Mouse (Mus musculus): ENCODE measurements around the gene Dazap1. TPM values are rescaled to one million over a fixed set of nuclear protein-coding genes. Genes with fewer than 3 reads are reported as not detected.
A peak's percentile ranks its signal among the peaks of the same experiment; 100 is the strongest.

The Dazap1 gene
- polyA plus RNA-seq, 1 experiment from 2014 or later, result 36.4 TPM

- Histone ChIP-seq H3K27me3 (replicated peaks) (no peaks in the 10 kb centered on the region), H3K4me2 (peak overlapping the region; percentile 100), H3K36me3 (peaks cover 40% of the 10 kb centered on the region), H3K4me1 (peaks cover 43% of the 10 kb centered on the region), H3K4me3 (peak overlapping the region; percentile 70), H3K9ac (peak overlapping the region; percentile 88), H3K27ac (replicated peaks) (peak overlapping the region; percentile 98), H3K9me3 (no peaks in the 10 kb centered on the region)
- WGBS, result 2% methylated on average over 19 of the region's 19 CpGs
- no peak for ATAC-seq (ENCODE audit: extremely low read depth, insufficient number of reproducible peaks, low FRiP score, low TSS enrichment)
Observed at GRCm38 (mm10) chr10:80259861-80260641, 1.2 kb upstream of the Dazap1 start.

- WGBS, result under 1% methylated on average over 14 of the region's 14 CpGs
- H3K4me1 ChIP-seq, result peaks cover 49% of the 10 kb centered on the region
- H3K36me3 ChIP-seq, result peaks cover 25% of the 10 kb centered on the region
- H3K27me3 ChIP-seq (replicated peaks), result no peaks in the 10 kb centered on the region
- peak overlapping the region; percentile 70 for H3K4me3 ChIP-seq
- H3K27ac ChIP-seq (replicated peaks), result peak overlapping the region; percentile 98
- H3K9ac ChIP-seq, result peak overlapping the region; percentile 81
- H3K4me2 ChIP-seq, result peak overlapping the region; percentile 100
- ATAC-seq (ENCODE audit: extremely low read depth, insufficient number of reproducible peaks, low FRiP score, low TSS enrichment), result peak; percentile 59
- H3K9me3 ChIP-seq, result no peaks in the 10 kb centered on the region
Observed at GRCm38 (mm10) chr10:80261585-80261968, 291 bp downstream of the Dazap1 start.

GRCm38 (mm10) chr10:80262169-80262568, 883 bp downstream of the Dazap1 start:
- Histone ChIP-seq H3K9ac (peak overlapping the region; percentile 81), H3K4me1 (peaks cover 55% of the 10 kb centered on the region), H3K27me3 (replicated peaks) (no peaks in the 10 kb centered on the region), H3K9me3 (no peaks in the 10 kb centered on the region), H3K36me3 (peaks cover 22% of the 10 kb centered on the region), H3K27ac (replicated peaks) (peak overlapping the region; percentile 98), H3K4me3 (peak overlapping the region; percentile 70), H3K4me2 (peak overlapping the region; percentile 100)
- WGBS, result 74% methylated on average over 12 of the region's 12 CpGs
- ATAC-seq (ENCODE audit: extremely low read depth, insufficient number of reproducible peaks, low FRiP score, low TSS enrichment), result no peak

GRCm38 (mm10) chr10:80262776-80263365, 1.6 kb downstream of the Dazap1 start:
- Histone ChIP-seq H3K4me3 (no peak overlapping the region), H3K9me3 (no peaks in the 10 kb centered on the region), H3K4me1 (peaks cover 62% of the 10 kb centered on the region), H3K4me2 (no peak overlapping the region), H3K9ac (no peak overlapping the region), H3K27ac (replicated peaks) (no peak overlapping the region), H3K36me3 (peaks cover 23% of the 10 kb centered on the region), H3K27me3 (replicated peaks) (no peaks in the 10 kb centered on the region)
- no peak for ATAC-seq (ENCODE audit: extremely low read depth, insufficient number of reproducible peaks, low FRiP score, low TSS enrichment)
- WGBS, result 87% methylated on average over 10 of the region's 10 CpGs

GRCm38 (mm10) chr10:80264341-80265148, 3.3 kb downstream of the Dazap1 start:
- H3K27me3 ChIP-seq (replicated peaks), result no peaks in the 10 kb centered on the region
- H3K9ac ChIP-seq, result peak overlapping the region; percentile 100
- peaks cover 65% of the 10 kb centered on the region for H3K4me1 ChIP-seq
- no peaks in the 10 kb centered on the region for H3K9me3 ChIP-seq
- H3K4me3 ChIP-seq, result peak overlapping the region; percentile 96
- H3K27ac ChIP-seq (replicated peaks), result peak overlapping the region; percentile 87
- peak overlapping the region; percentile 93 for H3K4me2 ChIP-seq
- peak; percentile 45 for ATAC-seq (ENCODE audit: extremely low read depth, insufficient number of reproducible peaks, low FRiP score, low TSS enrichment)
- WGBS, result under 1% methylated on average over 81 of the region's 81 CpGs
- H3K36me3 ChIP-seq, result peaks cover 24% of the 10 kb centered on the region

GRCm38 (mm10) chr10:80265149-80265486, 3.8 kb downstream of the Dazap1 start:
- 0% methylated on average over 18 of the region's 18 CpGs for WGBS
- Histone ChIP-seq H3K4me3 (peak overlapping the region; percentile 96), H3K36me3 (peaks cover 28% of the 10 kb centered on the region), H3K4me2 (peak overlapping the region; percentile 93), H3K9me3 (no peaks in the 10 kb centered on the region), H3K27ac (replicated peaks) (peak overlapping the region; percentile 87), H3K4me1 (peaks cover 65% of the 10 kb centered on the region), H3K9ac (peak overlapping the region; percentile 100), H3K27me3 (replicated peaks) (no peaks in the 10 kb centered on the region)
- ATAC-seq (ENCODE audit: extremely low read depth, insufficient number of reproducible peaks, low FRiP score, low TSS enrichment), result no peak

GRCm38 (mm10) chr10:80270099-80270498, 8.8 kb downstream of the Dazap1 start:
- H3K4me1 ChIP-seq, result peaks cover 73% of the 10 kb centered on the region
- peak overlapping the region; percentile 63 for H3K9ac ChIP-seq
- H3K27ac ChIP-seq (replicated peaks), result peak overlapping the region; percentile 32; the same call in 1 of the 2 replicates
- peaks cover 67% of the 10 kb centered on the region for H3K36me3 ChIP-seq
- H3K27me3 ChIP-seq (replicated peaks), result no peaks in the 10 kb centered on the region
- no peak for ATAC-seq (ENCODE audit: extremely low read depth, insufficient number of reproducible peaks, low FRiP score, low TSS enrichment)
- H3K9me3 ChIP-seq, result no peaks in the 10 kb centered on the region
- 77% methylated on average over 2 of the region's 2 CpGs for WGBS
- H3K4me3 ChIP-seq, result peak overlapping the region; percentile 4; the same call in 1 of the 2 replicates
- peak overlapping the region; percentile 20; the same call in 1 of the 2 replicates for H3K4me2 ChIP-seq

- no peaks in the 10 kb centered on the region for H3K9me3 ChIP-seq
- WGBS, result 57% methylated on average over 6 of the region's 6 CpGs
- no peaks in the 10 kb centered on the region for H3K27me3 ChIP-seq (replicated peaks)
- peaks cover 70% of the 10 kb centered on the region for H3K4me1 ChIP-seq
- no peak for ATAC-seq (ENCODE audit: extremely low read depth, insufficient number of reproducible peaks, low FRiP score, low TSS enrichment)
- peak overlapping the region; percentile 32; the same call in 1 of the 2 replicates for H3K27ac ChIP-seq (replicated peaks)
- peak overlapping the region; percentile 63 for H3K9ac ChIP-seq
- peak overlapping the region; percentile 4; the same call in 1 of the 2 replicates for H3K4me3 ChIP-seq
- peaks cover 74% of the 10 kb centered on the region for H3K36me3 ChIP-seq
- H3K4me2 ChIP-seq, result peak overlapping the region; percentile 20; the same call in 1 of the 2 replicates
Observed at GRCm38 (mm10) chr10:80270734-80271181, 9.5 kb downstream of the Dazap1 start.

GRCm38 (mm10) chr10:80271186-80271843, 10.0 kb downstream of the Dazap1 start:
- Histone ChIP-seq H3K9me3 (no peaks in the 10 kb centered on the region), H3K4me2 (no peak overlapping the region; the same call in 1 of the 2 replicates), H3K36me3 (peaks cover 79% of the 10 kb centered on the region), H3K27ac (replicated peaks) (0 out of 2 replicates have a peak overlapping the region, but pooled peaks have one; percentile 32), H3K4me3 (no peak overlapping the region), H3K9ac (peak overlapping the region; percentile 63; the same call in 1 of the 2 replicates), H3K4me1 (peaks cover 65% of the 10 kb centered on the region), H3K27me3 (replicated peaks) (no peaks in the 10 kb centered on the region)
- 71% methylated on average over 5 of the region's 5 CpGs for WGBS
- ATAC-seq (ENCODE audit: extremely low read depth, insufficient number of reproducible peaks, low FRiP score, low TSS enrichment), result no peak

- no peaks in the 10 kb centered on the region for H3K27me3 ChIP-seq (replicated peaks)
- no peak overlapping the region for H3K4me3 ChIP-seq
- WGBS, result 82% methylated on average over 8 of the region's 8 CpGs
- peaks cover 85% of the 10 kb centered on the region for H3K36me3 ChIP-seq
- no peaks in the 10 kb centered on the region for H3K9me3 ChIP-seq
- no peak overlapping the region for H3K27ac ChIP-seq (replicated peaks)
- peak overlapping the region; percentile 11; the same call in 1 of the 2 replicates for H3K9ac ChIP-seq
- no peak for ATAC-seq (ENCODE audit: extremely low read depth, insufficient number of reproducible peaks, low FRiP score, low TSS enrichment)
- H3K4me1 ChIP-seq, result peaks cover 57% of the 10 kb centered on the region
- no peak overlapping the region for H3K4me2 ChIP-seq
Observed at GRCm38 (mm10) chr10:80271870-80272585, 10.7 kb downstream of the Dazap1 start.
